Mouse (Mus musculus) liver, embryonic 12.5 days (tissue): ENCODE measurements around the gene Pdzrn4. TPM values are rescaled to one million over a fixed set of nuclear protein-coding genes. Genes with fewer than 3 reads are reported as not detected.

Experiments
- ATAC-seq: fragments of 200-750 bp; cut with Nextera tagmentation; 2 replicates; pipeline ENCODE4 v1.8.0; 2017; ENCODE audit warnings: moderate number of reproducible peaks, mild to moderate bottlenecking, moderate library complexity
- H3K27ac ChIP-seq: fragments of 300-500 bp; sonication (generic); 2 replicates; pipeline ENCODE4 v1.5.1; 2016; ENCODE audit warnings: mild to moderate bottlenecking
- H3K27me3 ChIP-seq: fragments of 300-500 bp; sonication (generic); replicated peaks from 2 replicates; pipeline ENCODE4 v1.6.1; 2016; ENCODE audit warnings: mild to moderate bottlenecking, moderate library complexity
- H3K36me3 ChIP-seq: fragments of 300-500 bp; sonication (generic); 2 replicates; pipeline ENCODE4 v1.6.1; 2016; ENCODE audit warnings: mild to moderate bottlenecking, moderate library complexity
- H3K4me1 ChIP-seq: fragments of 300-500 bp; sonication (generic); 2 replicates; pipeline ENCODE4 v1.6.1; 2016
- H3K4me2 ChIP-seq: fragments of 300-500 bp; sonication (generic); 2 replicates; pipeline ENCODE4 v1.6.1; 2016; ENCODE audit warnings: mild to moderate bottlenecking, moderate library complexity
- H3K4me3 ChIP-seq: fragments of 300-500 bp; sonication (generic); 2 replicates; pipeline ENCODE4 v1.5.1; 2016; ENCODE audit warnings: mild to moderate bottlenecking, moderate library complexity
- H3K9ac ChIP-seq: fragments of 300-500 bp; sonication (generic); 2 replicates; pipeline ENCODE4 v1.6.1; 2016; ENCODE audit warnings: mild to moderate bottlenecking, moderate library complexity
- H3K9me3 ChIP-seq: fragments of 300-500 bp; sonication (generic); replicated peaks from 2 replicates; pipeline ENCODE4 v1.6.1; 2016; ENCODE audit warnings: mild to moderate bottlenecking, moderate library complexity
- WGBS: fragments of 180-500 bp; shearing (Covaris S2); methylation state at CpG from one replicate; pipeline ENCODE4 v1.1.7; 2016; ENCODE audit not compliant: insufficient replicate concordance; 5-methylcytosine and 5-hydroxymethylcytosine counted together
- polyA plus RNA-seq: library from polyadenylated mRNA; unstranded; fragments of >200 nt; fragmentation: Nextera tagmentation; extraction: Ambion mirVana; gene quantifications from 2 replicates; pipeline ENCODE4 v1.2.1, GENCODE M21; 2016

Gene Pdzrn4
- polyA plus RNA-seq, 1 experiment from 2014 or later, result 0.17 TPM

DNA sequence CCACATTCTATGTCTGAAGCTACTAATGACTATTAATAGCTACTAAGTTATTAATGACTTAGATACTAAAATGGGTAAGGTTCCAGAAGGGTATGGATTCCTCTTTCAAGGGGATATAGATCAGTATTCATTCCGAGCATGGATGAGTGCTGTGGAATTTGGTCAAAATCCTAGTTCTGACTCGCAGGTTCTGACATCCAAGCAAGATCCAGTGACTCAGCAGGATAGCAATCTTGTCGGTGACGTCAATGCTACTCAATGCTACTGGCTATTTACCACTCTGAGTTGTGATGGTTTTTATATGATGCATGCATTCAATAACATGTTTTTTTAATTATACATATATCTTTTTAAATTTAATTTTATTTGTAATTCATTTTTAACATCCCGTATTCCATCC, 279.4 kb downstream of the Pdzrn4 start:
- H3K9me3 ChIP-seq, result no peaks in the 10 kb centered on the region
- H3K4me1 ChIP-seq, result no peaks in the 10 kb centered on the region
- no peak for ATAC-seq
- H3K27me3 ChIP-seq, result no peaks in the 10 kb centered on the region
- no peak overlapping the region for H3K27ac ChIP-seq
- H3K9ac ChIP-seq, result no peak overlapping the region
- 71% methylated on average over 5 of the region's 5 CpGs for WGBS
- no peaks in the 10 kb centered on the region for H3K36me3 ChIP-seq
- no peak overlapping the region for H3K4me3 ChIP-seq
- no peak overlapping the region for H3K4me2 ChIP-seq

DNA sequence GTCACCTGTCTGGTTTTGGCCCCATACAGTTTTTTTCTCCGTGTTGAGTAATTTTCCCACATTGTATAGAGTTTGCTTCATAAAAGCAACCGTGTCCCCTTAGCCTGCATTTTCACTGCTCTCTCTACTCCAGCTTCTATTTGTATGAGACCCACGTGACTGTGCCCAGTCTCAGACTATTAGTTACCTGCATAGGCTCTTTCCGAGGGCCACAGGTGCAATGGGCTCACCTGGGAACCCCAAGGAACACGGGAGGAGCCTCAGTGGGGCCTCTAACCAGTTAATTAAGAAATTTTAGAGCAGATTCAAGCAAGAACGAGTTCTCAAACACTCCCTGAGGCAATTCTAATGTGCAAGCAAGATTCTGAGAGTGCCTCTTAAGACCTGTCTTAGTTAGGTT, 281.7 kb downstream of the Pdzrn4 start:
- H3K36me3 ChIP-seq, result no peaks in the 10 kb centered on the region
- no peaks in the 10 kb centered on the region for H3K27me3 ChIP-seq
- H3K9me3 ChIP-seq, result no peaks in the 10 kb centered on the region
- H3K4me3 ChIP-seq, result no peak overlapping the region
- H3K27ac ChIP-seq, result no peak overlapping the region
- no peaks in the 10 kb centered on the region for H3K4me1 ChIP-seq
- no peak for ATAC-seq
- no peak overlapping the region for H3K9ac ChIP-seq
- whole genome bisulfite sequencing, result 54% methylated on average over 6 of the region's 6 CpGs
- no peak overlapping the region for H3K4me2 ChIP-seq

DNA sequence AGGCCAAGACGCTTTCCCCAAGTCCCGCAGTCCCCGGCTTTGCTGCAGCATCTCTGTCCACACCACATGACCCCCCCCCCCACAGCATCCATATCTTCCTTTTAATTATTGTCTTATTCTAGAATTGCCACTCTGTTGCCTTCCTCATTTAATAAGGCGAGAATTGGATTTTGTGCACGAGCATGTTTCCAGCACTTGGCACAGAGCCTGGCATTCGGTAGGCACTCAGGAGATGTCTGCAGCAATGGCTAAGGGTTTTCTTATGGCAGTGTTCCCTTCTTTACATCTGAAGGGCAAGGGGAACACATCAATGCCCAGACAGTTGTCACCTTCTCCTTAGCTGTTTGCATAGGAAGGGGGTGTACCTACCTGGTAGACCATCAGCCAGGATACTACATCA, 282.9 kb downstream of the Pdzrn4 start:
- Histone ChIP-seq H3K27me3 (no peaks in the 10 kb centered on the region), H3K9me3 (no peaks in the 10 kb centered on the region), H3K4me2 (no peak overlapping the region), H3K9ac (no peak overlapping the region), H3K36me3 (no peaks in the 10 kb centered on the region), H3K27ac (no peak overlapping the region), H3K4me1 (no peaks in the 10 kb centered on the region), H3K4me3 (no peak overlapping the region)
- no peak for ATAC-seq
- 73% methylated on average over 6 of the region's 6 CpGs for WGBS

DNA sequence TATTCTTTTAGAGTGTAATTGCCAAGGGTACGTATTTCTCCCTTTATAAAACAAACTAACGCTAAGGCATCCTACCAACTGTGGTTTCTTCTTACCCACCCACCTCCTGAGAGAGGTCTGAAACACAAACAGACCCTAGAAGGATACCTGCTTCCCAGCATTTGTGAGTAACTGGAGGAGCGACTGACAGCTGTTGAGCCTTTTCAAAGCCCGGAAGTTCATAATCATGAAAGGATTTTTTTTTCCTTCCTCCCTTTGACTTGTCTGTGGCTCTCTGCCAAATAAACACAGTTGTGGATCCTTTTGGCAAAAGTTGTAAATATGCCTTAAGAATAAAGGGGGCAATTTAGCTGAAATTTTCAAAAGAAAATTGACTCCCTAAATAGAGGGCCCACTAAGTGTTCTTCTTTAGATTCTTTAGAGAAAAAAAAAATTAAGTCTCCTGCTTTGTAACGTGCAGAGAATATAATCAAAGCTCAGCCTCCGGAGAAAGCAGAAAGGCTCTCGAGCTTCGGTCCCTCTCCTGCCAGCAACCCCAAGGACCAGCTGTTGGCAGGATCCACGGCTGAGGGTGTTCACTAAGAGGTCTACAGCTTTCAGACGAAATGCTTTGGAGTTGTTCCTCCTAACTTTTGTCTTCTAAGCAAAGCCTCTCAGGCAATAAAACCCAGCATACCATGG, 299.7 kb downstream of the Pdzrn4 start:
- Histone ChIP-seq H3K27ac (no peak overlapping the region), H3K4me3 (no peak overlapping the region), H3K9ac (no peak overlapping the region), H3K9me3 (no peaks in the 10 kb centered on the region), H3K4me2 (no peak overlapping the region), H3K36me3 (no peaks in the 10 kb centered on the region), H3K4me1 (no peaks in the 10 kb centered on the region), H3K27me3 (no peaks in the 10 kb centered on the region)
- no peak for ATAC-seq
- WGBS, result 58% methylated on average over 10 of the region's 10 CpGs

DNA sequence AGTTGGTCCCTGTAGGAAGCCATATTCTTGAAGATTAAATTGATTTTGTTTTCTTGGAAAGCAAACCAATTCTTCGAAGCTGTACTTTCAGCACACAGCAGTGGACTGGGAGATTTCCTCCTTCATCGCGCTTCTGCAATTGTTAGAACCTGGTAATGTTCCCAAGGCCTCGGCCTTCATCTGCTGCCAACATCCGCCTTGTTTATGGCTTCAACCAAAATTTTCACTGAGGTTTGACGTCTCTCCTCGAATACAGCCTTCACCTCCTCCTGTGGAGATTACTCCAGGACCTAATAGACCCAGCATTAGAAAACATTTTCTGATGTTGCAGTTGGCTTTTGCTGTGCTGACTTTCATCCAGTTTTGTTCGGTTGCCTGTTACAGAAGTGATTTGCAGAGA, 307.5 kb downstream of the Pdzrn4 start:
- Histone ChIP-seq H3K36me3 (no peaks in the 10 kb centered on the region), H3K27me3 (no peaks in the 10 kb centered on the region), H3K9ac (no peak overlapping the region), H3K4me1 (no peaks in the 10 kb centered on the region), H3K4me3 (no peak overlapping the region), H3K9me3 (no peaks in the 10 kb centered on the region), H3K27ac (no peak overlapping the region), H3K4me2 (no peak overlapping the region)
- no peak for ATAC-seq
- 71% methylated on average over 8 of the region's 8 CpGs for WGBS

DNA sequence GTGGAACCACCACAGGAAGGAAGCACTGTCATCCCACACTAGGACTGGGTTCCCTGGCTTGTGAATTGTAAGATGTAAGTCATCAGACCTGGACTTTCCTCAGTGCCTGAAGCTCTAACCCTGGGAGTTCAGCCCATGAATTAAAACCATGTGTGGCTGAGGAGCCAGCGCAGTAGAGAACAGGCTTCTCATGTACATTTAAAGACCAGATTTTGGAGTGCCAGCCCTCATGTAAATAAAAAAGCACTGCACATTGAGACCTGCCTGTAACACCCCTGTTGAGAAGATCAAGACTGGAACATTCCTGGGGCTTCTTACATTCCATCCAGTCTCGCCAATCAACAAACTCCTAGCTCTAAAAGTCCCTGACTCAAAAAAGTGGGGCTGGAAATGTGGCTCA, 342.0 kb downstream of the Pdzrn4 start:
- Histone ChIP-seq H3K27me3 (no peaks in the 10 kb centered on the region), H3K9ac (no peak overlapping the region), H3K4me3 (no peak overlapping the region), H3K27ac (no peak overlapping the region), H3K36me3 (no peaks in the 10 kb centered on the region), H3K9me3 (no peaks in the 10 kb centered on the region; the same call in 1 of the 2 replicates), H3K4me2 (no peak overlapping the region), H3K4me1 (no peaks in the 10 kb centered on the region)
- 60% methylated on average over 2 of the region's 2 CpGs for WGBS
- ATAC-seq, result no peak

DNA sequence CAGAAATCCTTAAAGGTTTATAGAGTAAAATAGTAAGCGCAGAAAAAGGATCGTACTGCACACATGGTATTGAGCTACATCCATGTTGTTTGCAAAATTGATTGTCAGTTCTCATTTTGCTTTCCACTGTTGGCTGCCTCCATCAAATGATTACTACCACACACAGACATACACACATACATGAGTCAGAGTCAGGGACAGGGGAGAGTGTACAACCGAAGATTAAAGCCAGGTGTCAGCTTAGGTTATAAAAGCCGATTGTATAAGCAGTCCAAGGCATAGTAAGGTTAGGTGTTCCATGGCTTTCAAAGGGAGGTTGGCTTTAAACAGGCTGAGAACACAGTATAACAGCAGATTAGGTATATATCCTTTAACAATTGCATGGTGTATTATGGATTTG, 343.2 kb downstream of the Pdzrn4 start:
- no peak for ATAC-seq
- no peak overlapping the region for H3K4me3 ChIP-seq
- no peak overlapping the region for H3K4me2 ChIP-seq
- H3K9me3 ChIP-seq, result no peaks in the 10 kb centered on the region; the same call in 1 of the 2 replicates
- H3K36me3 ChIP-seq, result no peaks in the 10 kb centered on the region
- WGBS, result 79% methylated on average over 4 of the region's 4 CpGs
- H3K9ac ChIP-seq, result no peak overlapping the region
- H3K27me3 ChIP-seq, result no peaks in the 10 kb centered on the region
- no peak overlapping the region for H3K27ac ChIP-seq
- H3K4me1 ChIP-seq, result no peaks in the 10 kb centered on the region

DNA sequence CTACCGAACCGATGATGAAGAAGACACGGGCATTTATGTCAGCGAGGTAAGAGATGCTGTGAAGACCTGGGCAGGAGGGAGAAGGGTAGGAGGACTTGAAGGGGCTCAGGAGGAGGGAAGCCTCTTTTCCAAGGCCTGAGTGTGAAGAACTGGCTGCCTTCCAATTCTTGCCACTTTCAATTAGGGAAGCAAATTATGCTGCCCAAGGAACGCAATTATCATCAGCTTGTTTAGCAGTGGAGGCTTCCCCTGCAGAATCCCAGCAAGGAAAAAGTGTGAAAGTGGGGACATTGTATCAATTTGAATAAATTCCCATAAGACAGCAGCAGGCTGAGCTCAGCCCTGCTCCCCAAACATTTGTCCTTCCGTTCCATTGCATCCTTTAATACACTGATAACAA, 346.9 kb downstream of the Pdzrn4 start:
- Histone ChIP-seq H3K4me2 (no peak overlapping the region), H3K36me3 (no peaks in the 10 kb centered on the region), H3K27ac (no peak overlapping the region), H3K9me3 (no peaks in the 10 kb centered on the region; the same call in 1 of the 2 replicates), H3K4me3 (no peak overlapping the region), H3K27me3 (no peaks in the 10 kb centered on the region), H3K9ac (no peak overlapping the region), H3K4me1 (no peaks in the 10 kb centered on the region)
- ATAC-seq, result no peak
- 73% methylated on average over 6 of the region's 6 CpGs for WGBS

DNA sequence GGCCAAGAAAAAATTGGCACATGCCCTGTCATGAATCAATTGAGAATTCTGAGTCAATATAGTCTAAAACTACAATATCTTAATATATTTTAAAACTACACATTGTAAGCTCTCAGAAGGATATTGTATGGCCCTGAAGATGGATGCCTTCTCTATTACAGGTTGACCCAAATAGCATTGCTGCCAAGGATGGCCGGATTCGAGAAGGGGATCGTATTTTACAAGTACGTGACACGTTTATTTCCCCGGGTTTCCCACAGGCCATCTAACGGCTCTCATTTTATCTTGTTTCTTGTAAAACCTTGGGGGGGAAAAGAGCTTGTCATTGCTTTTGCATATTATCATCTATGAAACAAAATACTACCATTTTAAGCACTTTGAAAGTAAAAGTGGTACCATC, 349.4 kb downstream of the Pdzrn4 start:
- no peak overlapping the region for H3K4me2 ChIP-seq
- H3K9me3 ChIP-seq, result no peaks in the 10 kb centered on the region; the same call in 1 of the 2 replicates
- H3K27me3 ChIP-seq, result no peaks in the 10 kb centered on the region
- no peaks in the 10 kb centered on the region for H3K36me3 ChIP-seq
- 77% methylated on average over 7 of the region's 7 CpGs for WGBS
- H3K9ac ChIP-seq, result no peak overlapping the region
- no peak overlapping the region for H3K27ac ChIP-seq
- H3K4me3 ChIP-seq, result no peak overlapping the region
- no peaks in the 10 kb centered on the region for H3K4me1 ChIP-seq
- ATAC-seq, result no peak

DNA sequence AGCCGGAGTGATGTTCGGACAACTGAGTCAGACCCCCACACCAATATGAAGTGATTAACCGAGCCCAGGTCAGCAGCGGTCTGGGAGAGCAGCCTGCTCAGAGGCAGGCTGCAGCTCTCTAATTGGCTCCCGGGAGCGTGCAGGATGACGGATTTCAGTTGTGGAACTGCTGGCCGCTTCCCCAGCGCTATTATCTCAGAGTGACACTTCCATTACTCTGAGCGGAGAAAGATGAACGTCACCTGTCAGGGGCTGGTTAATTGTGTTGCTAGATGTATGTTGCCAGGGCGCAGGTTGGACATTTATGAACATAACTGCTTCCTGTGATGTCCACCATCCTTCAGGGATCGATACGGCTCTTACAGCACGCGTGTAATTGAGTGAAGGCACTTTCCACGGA, 355.5 kb downstream of the Pdzrn4 start:
- Histone ChIP-seq H3K27ac (no peak overlapping the region), H3K4me3 (no peak overlapping the region), H3K9ac (no peak overlapping the region), H3K4me1 (no peaks in the 10 kb centered on the region), H3K4me2 (no peak overlapping the region), H3K27me3 (no peaks in the 10 kb centered on the region), H3K9me3 (0 out of 2 replicates have a peak, but pooled peaks cover 4% of the 10 kb centered on the region), H3K36me3 (no peaks in the 10 kb centered on the region)
- 73% methylated on average over 17 of the region's 17 CpGs for WGBS
- ATAC-seq, result no peak

DNA sequence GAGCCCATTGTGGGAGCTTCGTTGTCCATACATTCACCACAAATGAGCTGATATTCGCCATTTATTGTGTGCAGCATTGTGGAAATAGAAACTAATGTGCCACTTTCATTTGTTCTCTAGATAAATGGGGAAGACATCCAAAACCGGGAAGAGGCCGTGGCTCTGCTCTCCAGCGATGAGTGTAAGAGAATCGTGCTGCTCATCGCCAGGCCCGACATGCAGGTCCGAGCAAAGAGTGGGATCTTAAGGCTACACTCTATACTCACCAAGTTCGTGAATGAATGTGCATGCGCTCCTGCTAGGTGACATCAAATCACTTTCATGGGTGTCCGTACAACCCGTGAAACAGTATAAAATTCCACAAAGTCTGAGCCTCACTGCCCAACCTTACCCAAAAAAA, 355.9 kb downstream of the Pdzrn4 start:
- Histone ChIP-seq H3K9me3 (0 out of 2 replicates have a peak, but pooled peaks cover 4% of the 10 kb centered on the region), H3K4me1 (no peaks in the 10 kb centered on the region), H3K36me3 (no peaks in the 10 kb centered on the region), H3K4me2 (no peak overlapping the region), H3K27me3 (no peaks in the 10 kb centered on the region), H3K4me3 (no peak overlapping the region), H3K27ac (no peak overlapping the region), H3K9ac (no peak overlapping the region)
- ATAC-seq, result no peak
- WGBS, result 80% methylated on average over 13 of the region's 13 CpGs

DNA sequence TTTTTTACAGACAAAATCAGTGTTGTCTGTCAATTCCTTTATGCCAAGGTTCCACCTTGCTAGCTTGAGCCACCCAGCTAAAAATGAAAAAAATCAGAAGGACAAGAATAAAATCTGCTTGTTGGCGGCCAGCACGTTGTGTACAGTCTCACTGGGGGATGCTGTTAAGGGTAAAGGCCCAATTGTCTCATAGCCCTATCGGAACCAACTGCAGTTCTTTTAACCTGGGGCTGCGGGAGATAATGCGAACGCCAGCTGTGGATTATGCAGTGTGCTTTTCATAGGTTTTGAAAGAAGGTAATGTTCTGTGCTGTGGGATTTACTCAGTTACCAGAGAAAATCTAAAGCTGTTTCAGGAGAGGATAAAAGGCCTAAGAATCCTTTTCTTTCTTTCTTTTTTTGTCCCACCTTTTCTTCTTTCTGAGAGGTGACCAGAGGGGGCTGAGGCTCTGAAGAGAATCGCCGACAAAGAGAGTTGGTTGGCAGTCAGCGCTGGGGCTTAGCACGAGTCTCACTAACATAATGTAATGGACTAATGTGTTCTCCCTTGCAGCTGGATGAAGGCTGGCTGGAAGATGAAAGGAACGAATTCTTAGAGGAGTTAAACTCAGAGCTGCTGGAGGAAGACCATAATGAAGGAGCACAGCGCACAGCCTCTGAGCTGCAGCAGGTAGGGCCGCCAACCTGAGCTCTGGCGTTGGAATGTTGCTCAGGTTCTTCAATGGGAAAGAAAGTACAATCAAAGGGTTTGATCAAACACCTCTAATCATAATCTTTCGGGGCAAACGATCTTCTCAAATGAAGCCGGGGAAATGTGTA, 360.6 kb downstream of the Pdzrn4 start:
- 65% methylated on average over 17 of the region's 17 CpGs for WGBS

More for the DNA sequence above, 360.6 kb downstream of the Pdzrn4 start:
- Histone ChIP-seq H3K9me3 (0 out of 2 replicates have a peak, but pooled peaks cover under 1% of the 10 kb centered on the region), H3K4me3 (no peak overlapping the region), H3K27me3 (no peaks in the 10 kb centered on the region), H3K27ac (no peak overlapping the region), H3K9ac (no peak overlapping the region), H3K4me1 (no peaks in the 10 kb centered on the region), H3K36me3 (no peaks in the 10 kb centered on the region), H3K4me2 (no peak overlapping the region)
- no peak for ATAC-seq
